Mouse (Mus musculus): ENCODE results near the gene Thrsp.

DNA sequence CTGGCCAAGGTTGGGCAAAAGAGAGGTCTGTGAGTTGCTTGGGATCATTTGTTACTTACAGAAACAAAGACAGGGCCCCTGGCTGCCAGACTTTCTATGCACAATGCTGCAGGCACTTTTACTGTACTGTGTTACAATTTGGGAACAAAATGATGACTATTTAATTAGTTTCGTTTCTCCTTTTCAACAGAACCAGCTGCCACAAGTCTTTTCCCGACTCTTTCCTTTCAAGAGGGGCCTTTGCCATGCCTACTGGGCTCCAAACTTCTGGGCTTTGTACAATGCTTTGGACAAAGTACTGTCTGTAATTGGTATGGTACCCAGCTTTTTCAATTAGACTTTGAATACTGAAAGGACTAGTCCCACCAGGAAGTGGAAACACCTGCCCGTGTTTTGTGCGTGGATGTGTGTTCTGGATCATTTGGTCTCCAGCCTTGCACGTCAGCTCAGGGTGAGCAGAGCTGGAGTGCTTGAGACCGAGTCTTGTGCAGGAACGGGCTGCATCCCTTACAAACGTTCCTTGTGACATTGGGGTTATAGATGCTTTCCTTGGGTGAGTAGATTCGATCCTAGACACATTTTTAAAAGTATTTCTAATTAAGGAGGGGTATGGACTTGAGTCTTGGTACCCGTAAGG is 33.9 kb downstream of the Thrsp start:
- no peak for TF ChIP-seq HCFC1 (IDR thresholded peaks at IDR 0.05; ENCODE audit: borderline replicate concordance, insufficient read depth, low read length)
- no peak for TF ChIP-seq ZNF384 (IDR thresholded peaks at IDR 0.05; ENCODE audit: low read depth, low read length)
- TF ChIP-seq CHD2 (IDR thresholded peaks at IDR 0.05; ENCODE audit: low read depth, low read length): no peak
- TF ChIP-seq MAFK (IDR thresholded peaks at IDR 0.05; ENCODE audit: insufficient read depth, low read depth, low read length): no peak
- TF ChIP-seq ZC3H11A (IDR thresholded peaks at IDR 0.05; ENCODE audit: borderline replicate concordance, low read depth, low read length): no peak
